Mouse (Mus musculus) left cerebral cortex, postnatal 14 days (tissue): ENCODE results near the gene Washc3. TPM values are rescaled to one million over a fixed set of nuclear protein-coding genes. Genes with fewer than 3 reads are reported as not detected.

Source experiments
- DNase-seq, 2 experiments: peaks; one replicate each; pipeline ENCODE4 v3.0.0; 2021 to 2022; ENCODE audit warnings: low spot score in 2 of 2, mixed read lengths in 1 of 2
- intact Hi-C: fragments of 180-260 bp; cut with DNase I; formaldehyde crosslinking; loops from one replicate; pipeline ENCODE4 v1.15.1; 2025
- total RNA-seq, 2 experiments: library from RNA; stranded (reverse); gene quantifications; 2 replicates each; pipeline ENCODE4 v1.2.3; 2021

The Washc3 gene
- total RNA-seq, 2 experiments from 2014 or later: 22.7 to 25.6 TPM

GRCm38 (mm10) chr10:88250300-88250699, 49.4 kb downstream of the Washc3 start:
- no peak for DNase-seq
- intact Hi-C loops: no loop called here

DNA sequence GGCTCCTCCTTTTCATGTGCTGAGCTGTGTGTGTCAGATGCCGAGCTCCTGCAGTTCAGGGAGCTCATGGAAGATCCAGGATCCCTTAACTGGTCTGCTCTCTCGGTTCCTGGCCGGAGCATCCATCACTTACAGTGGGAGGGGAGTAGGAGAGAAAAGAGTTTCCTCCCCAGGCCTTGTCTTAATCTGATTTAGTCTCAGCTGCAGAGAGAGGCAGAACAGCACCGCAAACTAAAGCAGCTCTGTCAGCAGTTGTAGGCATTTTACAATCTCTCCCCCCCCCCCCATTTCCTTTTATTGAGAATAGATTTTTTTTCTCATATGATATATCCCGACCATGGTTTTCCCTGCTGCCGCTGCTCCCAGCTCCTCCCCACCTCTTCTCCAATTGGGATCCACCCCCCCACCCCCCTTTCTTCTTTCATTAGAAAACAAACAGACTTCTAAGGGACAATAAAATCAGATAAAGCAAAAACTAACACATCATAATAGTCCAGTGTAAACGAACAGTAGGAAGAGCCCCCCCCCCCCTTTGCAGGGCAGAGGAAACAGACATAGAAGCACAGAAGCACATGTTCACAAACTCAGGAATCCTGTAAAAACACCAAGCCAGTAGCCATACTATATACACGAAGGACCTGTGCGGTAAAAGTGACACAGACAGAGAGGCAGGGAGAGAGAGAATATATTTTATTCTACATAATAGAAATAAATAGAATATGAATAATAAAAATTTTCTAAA, 51.4 kb downstream of the Washc3 start:
- no peak for DNase-seq

DNA sequence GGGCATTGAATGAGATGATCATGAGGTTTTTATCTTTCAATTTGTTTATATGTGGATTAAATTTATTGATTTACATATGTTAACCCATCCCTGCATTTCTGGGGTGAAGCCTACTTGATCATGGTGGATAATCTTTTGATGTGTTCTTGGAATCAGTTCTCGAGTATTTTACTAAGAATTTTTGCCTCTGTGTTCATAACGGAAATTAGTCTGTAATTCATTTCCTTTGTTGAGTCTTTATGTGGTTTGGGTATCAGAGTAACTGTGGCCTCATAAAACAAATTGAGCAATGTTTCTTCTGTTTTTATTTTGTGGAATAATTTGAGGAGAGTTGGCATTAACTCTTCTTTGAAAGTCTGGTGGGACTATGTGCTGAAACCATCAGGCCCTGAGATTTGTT, 54.7 kb downstream of the Washc3 start:
- intact Hi-C loops: no loop called here

More for the DNA sequence above, 51.4 kb downstream of the Washc3 start:
- intact Hi-C loops: no loop called here

GRCm38 (mm10) chr10:88260309-88260708, 59.4 kb downstream of the Washc3 start:
- DNase-seq: peak in 1 of 2 experiments; percentile 3
- intact Hi-C loops: no loop called here

More for the DNA sequence above, 54.7 kb downstream of the Washc3 start:
- no peak for DNase-seq

- no peak for DNase-seq
- intact Hi-C loops: no loop called here
Observed at GRCm38 (mm10) chr10:88261186-88261585, 60.3 kb downstream of the Washc3 start.

- intact Hi-C loops: no loop called here
- no peak for DNase-seq
Observed at GRCm38 (mm10) chr10:88263383-88263782, 62.5 kb downstream of the Washc3 start.

DNA sequence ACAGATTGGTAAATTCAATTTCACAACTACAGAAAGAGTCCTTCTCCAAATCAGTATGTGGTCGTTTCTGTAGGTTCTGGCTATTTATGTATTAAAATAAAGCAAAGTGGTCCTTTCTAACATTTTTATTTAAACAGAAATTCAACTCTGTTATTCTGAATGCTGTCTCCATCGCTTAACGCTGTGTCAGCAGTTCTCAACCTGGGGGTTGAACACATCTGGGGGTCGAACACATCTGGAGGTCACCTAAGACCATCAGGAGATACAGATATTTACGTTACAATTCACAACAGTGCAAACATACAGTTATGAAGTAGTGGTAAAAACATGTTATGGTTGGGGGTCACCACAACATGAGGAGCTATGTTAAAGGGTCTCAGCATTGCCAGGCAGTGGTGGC, 73.2 kb downstream of the Washc3 start:
- DNase-seq: no peak
- intact Hi-C loops: no loop called here

GRCm38 (mm10) chr10:88281699-88282098, 80.8 kb downstream of the Washc3 start:
- no peak for DNase-seq

GRCm38 (mm10) chr10:88284343-88284990, 83.6 kb downstream of the Washc3 start:
- DNase-seq: no peak
- intact Hi-C loops: no loop called here

More at GRCm38 (mm10) chr10:88281699-88282098, 80.8 kb downstream of the Washc3 start:
- intact Hi-C loops: no loop called here

GRCm38 (mm10) chr10:88287261-88287660, 86.4 kb downstream of the Washc3 start:
- DNase-seq: no peak
- intact Hi-C loops: no loop called here

GRCm38 (mm10) chr10:88288061-88288460, 87.2 kb downstream of the Washc3 start:
- intact Hi-C loops: no loop called here
- DNase-seq: no peak

DNA sequence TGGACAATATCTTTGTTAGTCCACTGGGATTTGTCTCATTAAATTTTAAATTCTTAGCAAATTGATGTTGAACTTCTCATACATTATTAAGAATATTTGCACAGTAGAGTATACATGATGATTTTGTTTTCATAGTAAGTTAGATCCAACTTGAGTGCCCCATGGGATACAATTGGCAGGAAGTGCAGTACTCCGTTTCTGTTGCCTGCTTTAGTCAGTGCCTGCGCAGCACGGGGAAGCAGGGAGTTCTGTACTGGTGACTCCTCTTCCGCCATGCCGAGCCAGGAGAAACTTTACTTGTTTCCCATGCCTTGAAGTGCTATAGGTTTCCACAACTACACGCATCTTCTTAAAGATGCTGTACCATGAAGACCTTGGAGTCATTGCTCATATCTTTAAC, 94.2 kb downstream of the Washc3 start:
- intact Hi-C loops: no loop called here
- no peak for DNase-seq

Other genes with a start within 250 kb of the Washc3 start
- gene Pmch, start 110.0 kb upstream of the Washc3 start, total RNA-seq: not detected
- under 1 TPM; 0.77 to 0.80 TPM for gene Parpbp, start 54.2 kb upstream of the Washc3 start, total RNA-seq
- 1 to 10 TPM; 5.7 to 7.4 TPM for gene Nup37, start 54.1 kb upstream of the Washc3 start, total RNA-seq
- gene Dram1, start 178.0 kb downstream of the Washc3 start, total RNA-seq: 1 to 10 TPM in 1 of 2 experiments, under 1 TPM in 1; 0.85 to 1.5 TPM
- 10 to 100 TPM; 81.4 to 93.4 TPM for gene Gnptab, start 178.0 kb downstream of the Washc3 start, total RNA-seq